Mouse (Mus musculus) heart, adult 2 months (tissue): ENCODE results near the gene Gm21970. TPM values are rescaled to one million over a fixed set of nuclear protein-coding genes. Genes with fewer than 3 reads are reported as not detected.

Experiments used
- DNase-seq, 2 experiments: peaks; one replicate each; pipeline ENCODE4 v3.0.0; 2021
- H3K27ac ChIP-seq: fragments of 200-600 bp; 2 replicates; pipeline ENCODE4 v1.8.1; 2022
- H3K27me3 ChIP-seq: fragments of 200-500 bp; 2 replicates; pipeline ENCODE4 v1.6.1; 2012; ENCODE audit warnings: mild to moderate bottlenecking, low read length, inconsistent platforms, mixed read lengths; ENCODE audit not compliant: control insufficient read depth, insufficient read depth
- H3K36me3 ChIP-seq: fragments of 200-500 bp; 2 replicates; pipeline ENCODE4 v1.6.1; 2012; ENCODE audit warnings: low read length, inconsistent platforms; ENCODE audit not compliant: control insufficient read depth, insufficient read depth
- H3K4me1 ChIP-seq: fragments of 200-500 bp; 2 replicates; pipeline ENCODE4 v1.6.1; 2011; ENCODE audit warnings: low read length; ENCODE audit not compliant: control insufficient read depth, insufficient read depth
- H3K4me3 ChIP-seq: fragments of 200-600 bp; 2 replicates; pipeline ENCODE4 v1.8.1; 2022
- H3K79me2 ChIP-seq: fragments of 200-500 bp; replicated peaks from 2 replicates; pipeline ENCODE4 v1.6.1; 2012; ENCODE audit warnings: mild to moderate bottlenecking, inconsistent platforms, low read length, moderate library complexity, mixed read lengths; ENCODE audit not compliant: control insufficient read depth, insufficient read depth
- H3K9ac ChIP-seq: fragments of 200-500 bp; 2 replicates; pipeline ENCODE4 v1.6.1; 2012; ENCODE audit warnings: low read depth, mild to moderate bottlenecking, control low read depth, inconsistent platforms, low read length, mixed read lengths
- CTCF ChIP-seq: fragments of 200-600 bp; IDR thresholded peaks from 2 replicates; pipeline ENCODE4 v1.8.1; 2022; ENCODE audit warnings: antibody characterized with exemption, mild to moderate bottlenecking, moderate library complexity
- EP300 ChIP-seq: fragments of 200-500 bp; IDR thresholded peaks from 2 replicates; pipeline ENCODE4 v1.6.1; 2011; ENCODE audit warnings: low read depth, low read length, control low read depth; ENCODE audit not compliant: insufficient read depth
- POLR2A ChIP-seq: fragments of 200-500 bp; IDR thresholded peaks from 2 replicates; pipeline ENCODE4 v1.6.1; 2011; ENCODE audit warnings: mild to moderate bottlenecking, low read depth, low read length, control low read depth; ENCODE audit not compliant: insufficient read depth
- WGBS: fragments of 180-500 bp; shearing (Covaris S2); methylation state at CpG from one replicate; pipeline ENCODE4 v1.1.7; 2018; 5-methylcytosine and 5-hydroxymethylcytosine counted together
- intact Hi-C: fragments of 180-260 bp; cut with DNase I; formaldehyde crosslinking; loops from one replicate; pipeline ENCODE4 v1.15.1; 2025
- polyA plus RNA-seq: library from polyadenylated mRNA; depleted of rRNA; stranded (reverse); fragments of >200 nt; gene quantifications from 2 replicates; pipeline ENCODE4 v1.2.3, GENCODE M21; 2012
- total RNA-seq, 2 experiments: library from RNA; stranded (reverse); gene quantifications; 2 replicates each; pipeline ENCODE4 v1.2.3; 2021

The Gm21970 gene
- total and polyA plus RNA-seq, 3 experiments = not detected

- peaks cover 1% of the 10 kb centered on the region; the same call in 1 of the 2 replicates for H3K79me2 ChIP-seq
- intact Hi-C loops = no loop called here
- DNase-seq = peak in 1 of 2 experiments; percentile 16
- H3K4me3 ChIP-seq = peak overlapping the region; percentile 100
- no peaks in the 10 kb centered on the region for H3K27me3 ChIP-seq
- peak overlapping the region; percentile 93 for H3K9ac ChIP-seq
- 15% methylated on average over 13 of the region's 13 CpGs for WGBS
- peaks cover 2% of the 10 kb centered on the region for H3K36me3 ChIP-seq
- TF ChIP-seq CTCF = no peak
- peaks cover 11% of the 10 kb centered on the region for H3K4me1 ChIP-seq
- H3K27ac ChIP-seq = peak overlapping the region; percentile 99
These were observed 17.9 kb upstream of the Gm21970 start for GRCm38 (mm10) chr16:91373473-91374252.

DNA sequence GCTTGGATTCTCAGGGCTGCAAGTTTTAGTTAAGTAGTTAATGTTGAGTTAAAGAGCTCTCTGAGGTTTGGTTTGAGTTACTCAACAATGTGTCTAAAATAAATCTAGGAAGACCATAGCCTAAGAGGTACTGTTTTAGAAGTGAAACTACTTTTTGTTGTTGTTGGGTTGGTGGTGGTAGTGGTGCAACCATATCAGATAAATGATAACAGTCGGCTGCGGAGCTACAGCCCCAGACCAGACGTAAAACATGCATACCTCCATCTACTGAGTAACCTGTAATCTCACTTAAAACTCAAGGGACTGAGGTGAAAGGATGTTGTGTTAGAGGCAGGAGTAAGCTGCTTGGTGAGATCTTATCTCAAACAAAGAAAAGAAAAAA lies 17.3 kb upstream of the Gm21970 start:
- no peaks in the 10 kb centered on the region for H3K27me3 ChIP-seq
- TF ChIP-seq EP300 (no peak), POLR2A (no peak), CTCF (no peak)
- no peak overlapping the region for H3K9ac ChIP-seq
- WGBS = 26% methylated on average over 3 of the region's 3 CpGs
- H3K4me3 ChIP-seq = peak overlapping the region; percentile 100
- H3K79me2 ChIP-seq = peaks cover 1% of the 10 kb centered on the region; the same call in 1 of the 2 replicates
- H3K4me1 ChIP-seq = peaks cover 13% of the 10 kb centered on the region
- peak overlapping the region; percentile 99 for H3K27ac ChIP-seq
- intact Hi-C loops = no loop called here
- DNase-seq = peak in 1 of 2 experiments; percentile 8
- H3K36me3 ChIP-seq = peaks cover 4% of the 10 kb centered on the region

DNA sequence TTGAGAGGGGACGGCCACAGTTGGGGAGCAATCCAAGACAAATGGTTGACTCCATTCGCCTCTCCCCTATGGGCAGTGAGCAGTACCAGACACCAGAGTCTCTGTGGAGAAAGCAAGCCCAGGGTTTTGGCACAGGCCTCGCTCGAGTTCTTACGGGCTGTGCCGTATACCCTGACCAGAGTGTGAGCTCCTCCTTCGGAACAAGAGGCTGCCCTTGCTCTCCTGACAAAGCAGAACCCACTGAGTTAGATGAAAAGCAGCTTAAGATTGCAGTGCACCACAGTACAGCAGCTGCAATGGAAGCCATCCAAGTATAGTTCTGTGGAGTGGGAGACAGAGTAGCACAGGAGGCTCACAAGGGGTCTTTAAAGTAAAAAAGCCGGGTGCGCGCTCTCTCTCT lies 14.8 kb upstream of the Gm21970 start:
- no peak for TF ChIP-seq POLR2A
- no peak for TF ChIP-seq EP300
- TF ChIP-seq CTCF = no peak
- peak; percentile 33 to 34 for DNase-seq
- H3K4me1 ChIP-seq = peaks cover 19% of the 10 kb centered on the region
- WGBS = 78% methylated on average over 10 of the region's 10 CpGs
- intact Hi-C loops = no loop called here
- H3K4me3 ChIP-seq = no peak overlapping the region
- no peaks in the 10 kb centered on the region for H3K27me3 ChIP-seq
- peaks cover 5% of the 10 kb centered on the region for H3K36me3 ChIP-seq
- H3K9ac ChIP-seq = 0 out of 2 replicates have a peak overlapping the region, but pooled peaks have one; percentile 28
- peak overlapping the region; percentile 56 for H3K27ac ChIP-seq
- peaks cover 6% of the 10 kb centered on the region for H3K79me2 ChIP-seq

- H3K9ac ChIP-seq = no peak overlapping the region
- intact Hi-C loops = no loop called here
- peaks cover 6% of the 10 kb centered on the region for H3K79me2 ChIP-seq
- H3K4me1 ChIP-seq = peaks cover 18% of the 10 kb centered on the region
- peak overlapping the region; percentile 85 for H3K27ac ChIP-seq
- no peak for TF ChIP-seq EP300
- no peak for TF ChIP-seq POLR2A
- no peak for TF ChIP-seq CTCF
- DNase-seq = no peak
- H3K4me3 ChIP-seq = peak overlapping the region; percentile 22
- H3K27me3 ChIP-seq = no peaks in the 10 kb centered on the region
- WGBS = 40% methylated on average over 17 of the region's 17 CpGs
- peaks cover 5% of the 10 kb centered on the region for H3K36me3 ChIP-seq
These were observed 13.0 kb upstream of the Gm21970 start for GRCm38 (mm10) chr16:91378431-91378986.

- DNase-seq = peak in 1 of 2 experiments; percentile 36
- TF ChIP-seq POLR2A (no peak), CTCF (no peak), EP300 (no peak)
- Histone ChIP-seq H3K4me3 (peak overlapping the region; percentile 22; the same call in 1 of the 2 replicates), H3K27ac (peak overlapping the region; percentile 85), H3K9ac (no peak overlapping the region), H3K36me3 (peaks cover 5% of the 10 kb centered on the region), H3K4me1 (peaks cover 16% of the 10 kb centered on the region), H3K79me2 (peaks cover 5% of the 10 kb centered on the region), H3K27me3 (no peaks in the 10 kb centered on the region)
- 23% methylated on average over 9 of the region's 9 CpGs for WGBS
- intact Hi-C loops = no loop called here
These were observed 12.5 kb upstream of the Gm21970 start for GRCm38 (mm10) chr16:91378991-91379390.

DNA sequence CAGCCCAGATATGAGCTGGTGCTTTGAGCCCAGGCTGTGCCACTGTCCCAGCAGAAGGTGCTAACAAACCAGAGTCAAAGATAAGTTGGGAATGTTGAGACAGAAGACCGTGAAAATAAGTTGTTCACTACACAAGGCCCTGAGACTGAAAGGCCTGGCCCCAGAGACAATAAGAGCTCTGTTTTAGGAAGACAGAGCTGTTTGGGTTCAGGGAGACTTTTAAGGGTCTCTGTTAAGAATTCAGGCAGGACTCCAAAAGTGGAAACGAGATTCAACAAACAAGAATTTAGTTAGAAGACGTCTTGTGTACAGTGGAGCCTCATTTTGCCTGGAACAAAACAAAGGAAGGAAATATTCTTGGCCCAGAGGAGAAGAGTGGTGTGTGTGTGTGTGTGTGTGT lies 12.1 kb upstream of the Gm21970 start:
- no peak for TF ChIP-seq POLR2A
- TF ChIP-seq CTCF = no peak
- no peak for TF ChIP-seq EP300
- no peak overlapping the region for H3K9ac ChIP-seq
- H3K36me3 ChIP-seq = peaks cover 7% of the 10 kb centered on the region
- no peak overlapping the region for H3K4me3 ChIP-seq
- peaks cover 15% of the 10 kb centered on the region for H3K4me1 ChIP-seq
- 21% methylated on average over 3 of the region's 3 CpGs for WGBS
- peaks cover 5% of the 10 kb centered on the region for H3K79me2 ChIP-seq
- intact Hi-C loops = no loop called here
- H3K27me3 ChIP-seq = no peaks in the 10 kb centered on the region
- H3K27ac ChIP-seq = peak overlapping the region; percentile 85
- no peak for DNase-seq
